Mouse (Mus musculus) hindbrain, embryonic 13.5 days (tissue): ENCODE results near the gene Cacul1. TPM values are rescaled to one million over a fixed set of nuclear protein-coding genes. Genes with fewer than 3 reads are reported as not detected.

Experiments
- ATAC-seq: fragments of 200-750 bp; cut with Nextera tagmentation; 2 replicates; pipeline ENCODE4 v1.8.0; 2017; ENCODE audit warnings: moderate TSS enrichment; ENCODE audit not compliant: low FRiP score
- H3K27ac ChIP-seq: fragments of 300-500 bp; sonication (generic); 2 replicates; pipeline ENCODE4 v1.5.1; 2015; ENCODE audit warnings: inconsistent platforms, mild to moderate bottlenecking, moderate library complexity
- H3K27me3 ChIP-seq: fragments of 300-500 bp; sonication (generic); 2 replicates; pipeline ENCODE4 v1.6.1; 2015; ENCODE audit warnings: mild to moderate bottlenecking, inconsistent platforms
- H3K36me3 ChIP-seq: fragments of 300-500 bp; sonication (generic); 2 replicates; pipeline ENCODE4 v1.6.1; 2015; ENCODE audit warnings: mild to moderate bottlenecking, inconsistent platforms
- H3K4me1 ChIP-seq: fragments of 300-500 bp; sonication (generic); replicated peaks from 2 replicates; pipeline ENCODE4 v1.6.1; 2015; ENCODE audit warnings: inconsistent platforms
- H3K4me2 ChIP-seq: fragments of 300-500 bp; sonication (generic); 2 replicates; pipeline ENCODE4 v1.6.1; 2015; ENCODE audit warnings: inconsistent platforms, mild to moderate bottlenecking, moderate library complexity
- H3K4me3 ChIP-seq: fragments of 300-500 bp; sonication (generic); 2 replicates; pipeline ENCODE4 v1.5.1; 2015; ENCODE audit warnings: mild to moderate bottlenecking, inconsistent platforms
- H3K9ac ChIP-seq: fragments of 300-500 bp; sonication (generic); 2 replicates; pipeline ENCODE4 v1.6.1; 2015; ENCODE audit warnings: mild to moderate bottlenecking, inconsistent platforms
- H3K9me3 ChIP-seq: fragments of 300-500 bp; sonication (generic); 2 replicates; pipeline ENCODE4 v1.6.1; 2016; ENCODE audit warnings: inconsistent platforms
- WGBS: fragments of 180-500 bp; shearing (Covaris S2); methylation state at CpG from one replicate; pipeline ENCODE4 v1.1.7; 2015; 5-methylcytosine and 5-hydroxymethylcytosine counted together
- polyA plus RNA-seq: library from polyadenylated mRNA; unstranded; fragments of >200 nt; fragmentation: Nextera tagmentation; extraction: Ambion mirVana; gene quantifications from 2 replicates; pipeline ENCODE4 v1.2.1, GENCODE M21; 2015

The Cacul1 gene
- polyA plus RNA-seq, 1 experiment from 2014 or later = 23.0 TPM

DNA sequence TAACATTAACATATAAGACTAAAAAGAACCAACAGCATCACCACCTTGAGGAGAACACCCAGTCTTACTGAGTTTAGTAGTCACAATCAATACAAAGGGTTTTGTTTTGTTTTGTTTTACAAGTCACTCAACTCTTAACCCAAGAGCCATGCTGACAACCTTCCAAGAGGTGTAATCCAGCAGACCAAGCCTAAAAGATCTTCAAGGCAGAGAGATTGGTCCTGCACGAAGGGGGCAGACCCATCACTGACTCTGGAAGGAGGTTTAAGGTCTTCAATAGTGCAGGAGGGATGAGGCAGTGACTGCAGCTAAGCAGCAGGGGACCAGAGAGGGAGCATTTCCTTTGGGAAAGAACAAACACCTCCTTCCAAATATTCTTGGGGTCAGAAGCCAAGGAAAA is 55.7 kb downstream of the Cacul1 start:
- WGBS = 88% methylated on average over 1 of the region's 1 CpGs
- Histone ChIP-seq H3K4me1 (no peaks in the 10 kb centered on the region), H3K27ac (no peak overlapping the region), H3K4me2 (no peak overlapping the region), H3K9me3 (no peaks in the 10 kb centered on the region), H3K9ac (no peak overlapping the region), H3K36me3 (peaks cover 23% of the 10 kb centered on the region), H3K4me3 (no peak overlapping the region), H3K27me3 (no peaks in the 10 kb centered on the region)
- ATAC-seq = no peak

DNA sequence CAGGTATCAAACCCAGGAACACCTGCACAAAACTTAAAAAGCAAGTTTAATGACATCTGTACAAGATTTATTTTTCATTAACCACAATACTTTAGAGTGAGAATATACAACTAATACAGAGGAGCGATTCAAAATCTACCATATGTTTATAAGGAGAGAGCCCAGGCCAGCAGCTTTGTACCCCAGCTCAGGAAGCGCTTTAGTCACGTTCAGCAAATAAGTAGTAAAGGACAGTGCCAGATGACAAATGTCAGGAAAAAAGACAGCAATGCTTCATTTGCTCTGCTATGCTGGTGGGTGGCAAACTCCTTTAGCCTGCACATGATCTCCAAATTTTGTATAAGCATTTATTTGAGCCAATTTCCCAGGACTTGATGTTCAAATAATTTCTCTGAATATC is 56.1 kb downstream of the Cacul1 start:
- no peak overlapping the region for H3K9ac ChIP-seq
- H3K4me3 ChIP-seq = no peak overlapping the region
- peaks cover 20% of the 10 kb centered on the region for H3K36me3 ChIP-seq
- ATAC-seq = no peak
- no peaks in the 10 kb centered on the region for H3K4me1 ChIP-seq
- H3K9me3 ChIP-seq = no peaks in the 10 kb centered on the region
- 89% methylated on average over 3 of the region's 3 CpGs for WGBS
- no peak overlapping the region for H3K27ac ChIP-seq
- H3K27me3 ChIP-seq = no peaks in the 10 kb centered on the region
- no peak overlapping the region for H3K4me2 ChIP-seq

DNA sequence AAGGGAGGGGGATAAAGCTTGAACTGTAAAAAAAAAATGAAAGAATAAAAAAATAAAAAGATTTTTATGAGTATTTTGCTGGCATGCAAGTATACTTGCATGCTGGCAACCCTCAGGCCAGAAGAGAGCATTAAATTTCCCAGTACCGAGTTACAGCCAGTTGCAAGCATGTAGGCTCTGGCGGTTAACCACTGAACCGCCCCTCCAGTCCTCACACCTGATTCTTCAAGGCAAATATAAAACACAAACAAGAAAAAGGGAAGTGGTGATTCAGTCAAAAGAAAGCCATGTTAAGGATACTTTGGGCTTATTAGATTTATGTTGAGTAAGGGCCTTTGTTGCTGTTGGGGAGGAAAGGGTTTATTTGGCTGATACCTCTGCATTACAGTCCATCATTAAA is 60.7 kb downstream of the Cacul1 start:
- Histone ChIP-seq H3K9ac (no peak overlapping the region), H3K9me3 (no peaks in the 10 kb centered on the region), H3K27ac (no peak overlapping the region), H3K36me3 (no peaks in the 10 kb centered on the region; the same call in 1 of the 2 replicates), H3K4me1 (no peaks in the 10 kb centered on the region), H3K27me3 (no peaks in the 10 kb centered on the region), H3K4me3 (no peak overlapping the region), H3K4me2 (no peak overlapping the region)
- 94% methylated on average over 3 of the region's 3 CpGs for WGBS
- no peak for ATAC-seq

DNA sequence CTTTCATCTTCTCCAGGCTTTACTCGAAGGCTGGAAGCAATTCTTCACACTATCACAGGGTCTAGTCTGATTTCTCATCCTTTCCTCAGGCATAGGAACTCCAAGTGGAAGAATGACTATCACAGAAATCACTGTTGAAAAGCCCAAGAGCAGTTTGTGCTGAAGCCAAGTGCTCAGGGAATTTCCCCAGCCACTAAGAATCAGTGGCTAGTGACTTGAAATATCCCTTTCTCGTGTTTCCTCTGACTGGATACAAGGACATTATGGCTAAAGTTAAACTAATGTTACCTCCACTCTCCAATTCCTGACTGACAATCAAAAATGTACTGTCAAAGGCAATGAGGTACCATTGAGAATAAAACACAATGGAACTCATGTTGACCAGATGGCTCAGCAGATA is 65.8 kb downstream of the Cacul1 start:
- no peaks in the 10 kb centered on the region for H3K36me3 ChIP-seq
- no peak overlapping the region for H3K9ac ChIP-seq
- no peak overlapping the region for H3K4me3 ChIP-seq
- H3K4me1 ChIP-seq = no peaks in the 10 kb centered on the region
- H3K4me2 ChIP-seq = no peak overlapping the region
- no peaks in the 10 kb centered on the region for H3K27me3 ChIP-seq
- H3K27ac ChIP-seq = no peak overlapping the region
- no peak for ATAC-seq
- H3K9me3 ChIP-seq = no peaks in the 10 kb centered on the region
- WGBS = 84% methylated on average over 2 of the region's 2 CpGs

DNA sequence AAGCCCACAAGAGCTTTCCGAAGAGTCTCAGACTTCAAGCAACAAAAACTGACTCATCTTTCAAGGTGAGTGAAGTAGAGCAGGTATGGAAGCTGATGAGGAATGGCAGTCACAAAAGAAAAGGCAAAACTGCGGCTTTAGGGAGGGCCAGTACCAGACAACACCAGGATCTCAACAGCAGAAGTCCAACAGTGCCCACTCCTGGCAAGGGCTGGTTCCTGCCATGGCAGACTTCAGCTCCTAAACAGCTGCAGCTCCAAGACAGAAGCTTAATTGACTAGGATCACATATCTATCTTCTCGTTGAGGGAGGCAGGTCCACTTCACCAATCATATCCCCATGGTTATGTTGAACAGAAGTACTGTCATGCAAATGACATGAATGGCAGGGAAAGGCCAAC is 67.4 kb downstream of the Cacul1 start:
- 51% methylated on average over 3 of the region's 3 CpGs for WGBS

DNA sequence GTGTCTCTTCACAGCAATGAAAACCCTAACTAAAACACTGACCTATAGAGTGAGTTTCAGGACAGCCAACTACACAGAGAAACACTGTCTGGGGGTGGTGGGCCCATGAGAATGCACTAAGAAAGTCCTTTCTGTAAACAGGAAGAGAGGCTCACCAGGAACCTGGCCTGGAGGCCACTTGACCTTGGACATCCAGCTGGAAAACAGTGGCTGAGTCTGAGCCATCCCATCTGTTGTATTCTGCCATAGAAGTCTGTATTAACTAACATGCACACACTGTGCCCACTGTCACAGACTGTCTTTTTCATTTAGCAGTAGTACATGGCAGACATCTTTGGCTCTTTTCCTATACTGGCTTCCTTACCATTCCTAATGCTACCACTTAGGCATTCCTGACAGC is 80.6 kb downstream of the Cacul1 start:
- no peak overlapping the region for H3K27ac ChIP-seq
- no peaks in the 10 kb centered on the region; the same call in 1 of the 2 replicates for H3K4me1 ChIP-seq
- no peaks in the 10 kb centered on the region for H3K36me3 ChIP-seq
- no peaks in the 10 kb centered on the region for H3K9me3 ChIP-seq
- H3K27me3 ChIP-seq = no peaks in the 10 kb centered on the region
- no peak for ATAC-seq
- no peak overlapping the region for H3K4me3 ChIP-seq
- H3K9ac ChIP-seq = no peak overlapping the region
- H3K4me2 ChIP-seq = no peak overlapping the region

More for the DNA sequence above, 67.4 kb downstream of the Cacul1 start:
- Histone ChIP-seq H3K4me2 (no peak overlapping the region), H3K9ac (no peak overlapping the region), H3K4me1 (peaks cover 3% of the 10 kb centered on the region; the same call in 1 of the 2 replicates), H3K4me3 (no peak overlapping the region), H3K36me3 (no peaks in the 10 kb centered on the region), H3K27me3 (no peaks in the 10 kb centered on the region), H3K9me3 (no peaks in the 10 kb centered on the region), H3K27ac (no peak overlapping the region)
- ATAC-seq = no peak

DNA sequence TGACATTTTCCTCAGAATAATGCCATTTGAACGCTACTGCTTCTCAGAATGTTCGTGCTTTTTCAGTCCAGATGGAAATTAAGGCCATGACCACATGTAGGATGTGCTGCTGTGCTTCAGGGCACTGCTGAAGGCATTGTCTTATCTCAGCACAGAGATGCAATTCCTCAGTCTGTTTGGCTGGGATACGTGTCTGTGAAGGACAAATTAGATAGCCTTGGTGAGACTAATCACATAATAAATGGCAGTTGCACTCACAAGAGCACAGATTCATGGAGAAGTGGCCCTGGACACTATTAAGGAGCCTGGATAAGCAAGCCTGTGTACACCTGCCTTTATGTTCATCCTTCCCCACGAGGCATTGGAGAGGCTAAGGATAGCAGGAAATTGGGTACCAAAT is 83.7 kb downstream of the Cacul1 start:
- Histone ChIP-seq H3K4me1 (no peaks in the 10 kb centered on the region; the same call in 1 of the 2 replicates), H3K9me3 (no peaks in the 10 kb centered on the region), H3K4me3 (no peak overlapping the region), H3K4me2 (no peak overlapping the region), H3K36me3 (no peaks in the 10 kb centered on the region), H3K27ac (no peak overlapping the region), H3K27me3 (no peaks in the 10 kb centered on the region), H3K9ac (no peak overlapping the region)
- ATAC-seq = no peak
- WGBS = 79% methylated on average over 4 of the region's 4 CpGs

DNA sequence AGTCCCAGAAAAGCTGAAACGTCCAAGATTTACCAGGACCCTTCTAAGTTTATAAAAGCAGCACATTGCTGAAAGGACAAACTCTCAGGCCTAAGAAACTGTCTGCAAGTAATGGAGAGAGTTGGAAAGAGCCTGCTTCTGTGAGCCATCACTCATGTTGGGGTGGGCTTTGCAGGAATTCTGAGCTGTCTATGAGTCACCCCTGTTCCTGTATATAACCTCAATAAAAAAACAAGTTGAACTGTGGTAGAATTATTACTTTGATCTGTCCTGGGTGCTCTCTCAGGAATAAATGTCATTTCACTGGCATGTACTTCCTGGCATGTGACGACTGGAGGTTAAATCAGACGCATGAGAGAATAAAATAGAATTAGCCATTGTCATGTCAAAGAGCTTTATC is 85.1 kb downstream of the Cacul1 start:
- WGBS = 60% methylated on average over 3 of the region's 3 CpGs
- no peak overlapping the region for H3K4me2 ChIP-seq
- no peaks in the 10 kb centered on the region for H3K27me3 ChIP-seq
- no peak for ATAC-seq
- H3K27ac ChIP-seq = no peak overlapping the region
- no peaks in the 10 kb centered on the region for H3K36me3 ChIP-seq
- H3K4me3 ChIP-seq = no peak overlapping the region
- no peaks in the 10 kb centered on the region; the same call in 1 of the 2 replicates for H3K4me1 ChIP-seq
- no peaks in the 10 kb centered on the region for H3K9me3 ChIP-seq
- no peak overlapping the region for H3K9ac ChIP-seq

DNA sequence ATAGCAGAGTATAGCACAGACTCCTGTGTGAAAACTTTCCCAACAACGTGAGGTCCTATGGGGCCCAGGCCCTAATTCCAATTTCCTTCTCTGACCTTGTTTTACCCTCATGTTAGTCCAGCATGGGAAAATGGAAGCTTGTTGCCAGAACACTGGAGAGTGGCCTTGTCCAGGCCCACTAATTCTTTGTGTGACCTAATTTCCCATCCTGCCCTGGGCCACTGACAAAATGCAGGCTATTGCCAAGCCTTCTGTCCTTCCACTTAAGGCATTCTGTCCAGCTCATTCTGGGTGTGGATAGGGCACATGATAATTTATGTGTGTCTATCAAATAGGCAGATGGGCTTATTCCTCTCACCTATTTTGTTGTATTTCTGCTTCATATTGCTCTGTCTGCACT is 91.3 kb downstream of the Cacul1 start:
- Histone ChIP-seq H3K4me2 (no peak overlapping the region), H3K27ac (no peak overlapping the region), H3K4me3 (no peak overlapping the region), H3K36me3 (no peaks in the 10 kb centered on the region), H3K27me3 (no peaks in the 10 kb centered on the region), H3K4me1 (no peaks in the 10 kb centered on the region), H3K9ac (no peak overlapping the region), H3K9me3 (no peaks in the 10 kb centered on the region)
- ATAC-seq = no peak
- 91% methylated on average over 1 of the region's 1 CpGs for WGBS

DNA sequence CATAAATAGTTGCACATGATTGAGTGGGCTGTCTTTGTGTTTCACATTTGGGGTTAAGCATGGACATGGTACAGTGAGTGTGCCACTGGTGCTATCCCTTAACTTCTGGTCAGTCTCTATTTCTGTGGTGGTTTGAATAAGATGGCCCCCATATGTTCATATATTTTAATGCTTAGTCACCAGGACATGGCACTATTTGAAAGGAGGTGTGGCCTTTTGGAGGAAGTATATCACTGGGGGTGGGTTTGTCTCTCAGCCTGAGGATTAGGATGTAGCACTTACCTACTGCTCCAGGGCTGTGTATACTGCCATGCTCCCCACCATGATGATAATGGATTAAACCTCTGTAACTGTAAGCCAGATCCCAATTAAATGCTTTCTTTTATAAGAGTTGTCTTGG is 95.6 kb downstream of the Cacul1 start:
- no peak for ATAC-seq
- Histone ChIP-seq H3K27ac (no peak overlapping the region), H3K4me3 (no peak overlapping the region), H3K36me3 (no peaks in the 10 kb centered on the region), H3K4me2 (no peak overlapping the region), H3K9ac (no peak overlapping the region), H3K4me1 (no peaks in the 10 kb centered on the region), H3K9me3 (no peaks in the 10 kb centered on the region), H3K27me3 (no peaks in the 10 kb centered on the region)

DNA sequence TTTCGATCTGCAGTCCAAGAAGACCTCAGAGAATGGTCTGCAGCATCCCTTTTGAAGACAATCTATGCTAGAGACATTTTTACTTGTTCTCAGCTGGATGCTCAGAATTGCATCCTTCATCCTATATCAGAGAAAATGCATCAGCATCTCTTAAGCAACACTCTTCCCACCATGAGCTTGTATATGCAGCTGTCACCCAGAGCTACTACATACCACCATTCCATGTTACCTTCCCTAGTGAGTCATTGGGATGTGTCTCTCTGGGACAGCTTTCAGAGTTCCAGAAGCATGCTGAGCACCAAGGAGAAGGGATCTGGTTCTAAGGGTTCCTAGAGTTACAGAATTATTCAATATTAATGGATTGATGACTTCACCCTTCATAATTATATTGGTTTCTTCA is 102.0 kb downstream of the Cacul1 start:
- no peaks in the 10 kb centered on the region for H3K36me3 ChIP-seq
- no peak overlapping the region for H3K27ac ChIP-seq
- H3K9ac ChIP-seq = no peak overlapping the region
- 48% methylated on average over 1 of the region's 1 CpGs for whole genome bisulfite sequencing
- no peak for ATAC-seq
- H3K4me2 ChIP-seq = no peak overlapping the region
- H3K4me1 ChIP-seq = no peaks in the 10 kb centered on the region
- H3K27me3 ChIP-seq = no peaks in the 10 kb centered on the region
- no peaks in the 10 kb centered on the region for H3K9me3 ChIP-seq
- H3K4me3 ChIP-seq = no peak overlapping the region

DNA sequence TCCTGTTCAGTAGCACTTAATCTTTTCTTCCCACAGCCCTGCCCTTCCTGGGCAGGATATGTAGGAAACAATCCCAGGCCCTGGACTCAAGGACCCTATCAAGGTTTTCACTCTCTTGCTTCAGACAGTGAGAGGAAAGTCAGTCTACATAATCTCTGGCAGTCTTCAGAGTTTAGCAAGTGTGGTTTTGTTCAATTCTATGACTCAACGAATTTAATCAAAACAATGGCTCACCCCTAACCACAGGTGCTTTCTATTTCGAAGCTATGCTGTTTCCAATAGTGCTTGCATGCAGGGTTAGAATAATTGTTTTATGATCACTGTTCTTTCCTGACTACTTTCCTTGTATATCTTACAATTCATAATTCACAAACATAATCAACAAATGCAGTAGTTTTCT is 103.0 kb downstream of the Cacul1 start:
- Histone ChIP-seq H3K9ac (no peak overlapping the region), H3K4me3 (no peak overlapping the region), H3K9me3 (no peaks in the 10 kb centered on the region), H3K4me2 (no peak overlapping the region), H3K27me3 (0 out of 2 replicates have a peak, but pooled peaks cover 4% of the 10 kb centered on the region), H3K36me3 (no peaks in the 10 kb centered on the region), H3K4me1 (no peaks in the 10 kb centered on the region), H3K27ac (no peak overlapping the region)
- WGBS = 69% methylated on average over 2 of the region's 2 CpGs
- no peak for ATAC-seq
